Mouse (Mus musculus): Measurements from ENCODE around the gene Vwc2l.
A peak's percentile ranks its signal among the peaks of the same experiment; 100 is the strongest.

The Vwc2l gene

GRCm38 (mm10) chr1:70725655-70726066, at the start of gene Vwc2l:
TSS of gene Vwc2l (plus strand) at chr1:70725715.
- DNase-seq (ENCODE audit: low spot score): peak; percentile 46

- no peak for DNase-seq (ENCODE audit: low spot score)
Measured at GRCm38 (mm10) chr1:70692529-70692928, 33.0 kb upstream of the Vwc2l start.

- DNase-seq (ENCODE audit: low spot score): no peak
Measured at GRCm38 (mm10) chr1:70700270-70700669, 25.2 kb upstream of the Vwc2l start.

- no peak for DNase-seq (ENCODE audit: low spot score)
Measured at GRCm38 (mm10) chr1:70703934-70704333, 21.6 kb upstream of the Vwc2l start.

- no peak for DNase-seq (ENCODE audit: low spot score)
Measured at GRCm38 (mm10) chr1:70705821-70706220, 19.7 kb upstream of the Vwc2l start.

- DNase-seq (ENCODE audit: low spot score): no peak
Measured at GRCm38 (mm10) chr1:70725045-70725444, 470 bp upstream of the Vwc2l start.

- DNase-seq (ENCODE audit: low spot score): no peak
Measured at GRCm38 (mm10) chr1:70787146-70787545, 61.6 kb downstream of the Vwc2l start.

- DNase-seq (ENCODE audit: low spot score): no peak
Measured at GRCm38 (mm10) chr1:70791636-70792035, 66.1 kb downstream of the Vwc2l start.

GRCm38 (mm10) chr1:70795094-70795493, 69.6 kb downstream of the Vwc2l start:
- no peak for DNase-seq (ENCODE audit: low spot score)

- no peak for DNase-seq (ENCODE audit: low spot score)
Measured at GRCm38 (mm10) chr1:70803401-70803800, 77.9 kb downstream of the Vwc2l start.

GRCm38 (mm10) chr1:70823111-70823510, 97.6 kb downstream of the Vwc2l start:
- no peak for DNase-seq (ENCODE audit: low spot score)

GRCm38 (mm10) chr1:70833262-70833661, 107.7 kb downstream of the Vwc2l start:
- no peak for DNase-seq (ENCODE audit: low spot score)

GRCm38 (mm10) chr1:70842222-70842621, 116.7 kb downstream of the Vwc2l start:
- DNase-seq (ENCODE audit: low spot score): no peak

- no peak for DNase-seq (ENCODE audit: low spot score)
Measured at GRCm38 (mm10) chr1:70845276-70845675, 119.8 kb downstream of the Vwc2l start.

- DNase-seq (ENCODE audit: low spot score): no peak
Measured at GRCm38 (mm10) chr1:70851633-70852390, 126.3 kb downstream of the Vwc2l start.

GRCm38 (mm10) chr1:70853446-70853845, 127.9 kb downstream of the Vwc2l start:
- no peak for DNase-seq (ENCODE audit: low spot score)

GRCm38 (mm10) chr1:70855912-70856311, 130.4 kb downstream of the Vwc2l start:
- no peak for DNase-seq (ENCODE audit: low spot score)

GRCm38 (mm10) chr1:70861672-70862071, 136.2 kb downstream of the Vwc2l start:
- no peak for DNase-seq (ENCODE audit: low spot score)

GRCm38 (mm10) chr1:70866137-70866536, 140.6 kb downstream of the Vwc2l start:
- no peak for DNase-seq (ENCODE audit: low spot score)

- DNase-seq (ENCODE audit: low spot score): no peak
Measured at GRCm38 (mm10) chr1:70880496-70880895, 155.0 kb downstream of the Vwc2l start.

- DNase-seq (ENCODE audit: low spot score): no peak
Measured at GRCm38 (mm10) chr1:70881269-70881668, 155.8 kb downstream of the Vwc2l start.

- no peak for DNase-seq (ENCODE audit: low spot score)
Measured at GRCm38 (mm10) chr1:70884156-70884555, 158.6 kb downstream of the Vwc2l start.

- no peak for DNase-seq (ENCODE audit: low spot score)
Measured at GRCm38 (mm10) chr1:70902311-70902710, 176.8 kb downstream of the Vwc2l start.

- no peak for DNase-seq (ENCODE audit: low spot score)
Measured at GRCm38 (mm10) chr1:70907366-70907765, 181.9 kb downstream of the Vwc2l start.
